Mouse (Mus musculus): ENCODE data around the gene Gm49416.
"Not testable (repeated sequence)": the region's sequence is repeated elsewhere in the genome, so short reads cannot be mapped to it uniquely, and the experiment has no call there.

The Gm49416 gene

DNA sequence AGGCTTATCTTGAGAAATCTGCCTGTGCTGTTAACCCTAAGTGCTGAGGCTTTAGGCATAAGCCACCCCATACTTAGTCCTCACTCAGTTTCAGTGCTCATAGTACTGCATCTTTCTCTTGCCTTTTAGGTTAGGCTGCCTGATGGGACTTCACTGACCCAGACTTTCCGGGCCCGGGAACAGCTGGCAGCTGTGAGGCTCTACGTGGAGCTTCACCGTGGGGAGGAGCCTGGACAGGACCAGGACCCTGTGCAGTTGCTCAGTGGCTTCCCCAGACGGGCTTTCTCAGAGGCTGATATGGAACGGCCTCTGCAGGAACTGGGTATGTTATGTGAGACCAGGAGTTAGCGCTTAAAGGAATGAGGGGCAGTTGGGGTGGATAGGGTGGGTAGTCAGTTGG, 13.7 kb upstream of the Gm49416 start:
- no peak for DNase-seq (ENCODE audit: low spot score)

GRCm38 (mm10) chr19:8880311-8881033, 8.3 kb upstream of the Gm49416 start, which contains the start of gene Uqcc3:
Gene Uqcc3 (minus strand): TSS chr19:8880923.
- peak; percentile 82 for DNase-seq (ENCODE audit: low spot score)

DNA sequence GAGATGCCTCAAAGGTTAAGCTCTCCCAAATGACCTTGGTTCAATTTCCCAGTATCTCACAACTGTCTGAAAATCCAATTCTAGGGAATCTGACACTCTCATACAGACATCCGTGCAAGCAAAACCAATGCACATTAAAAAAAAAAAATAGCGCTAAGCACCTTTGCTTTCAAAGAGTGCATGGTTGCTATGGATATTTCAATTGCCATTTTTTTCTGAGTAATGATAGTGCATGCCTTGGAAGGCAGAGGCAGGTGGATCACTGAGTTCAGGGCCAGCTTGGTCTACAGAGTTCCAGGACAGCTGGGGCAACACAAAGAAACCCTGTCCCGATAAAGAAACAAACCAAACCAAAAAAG, 7.7 kb upstream of the Gm49416 start:
- DNase-seq (ENCODE audit: low spot score) = no peak

- no peak for DNase-seq (ENCODE audit: low spot score)
These were observed 5.1 kb upstream of the Gm49416 start, which contains the start of the genes Lbhd1 and Gm49403 for GRCm38 (mm10) chr19:8883616-8884015. Gene Lbhd1 (plus strand): TSS chr19:8883732. Gene Gm49403 (plus strand): TSS chr19:8883930.

- no peak for DNase-seq (ENCODE audit: low spot score)
These were observed 1.7 kb upstream of the Gm49416 start for GRCm38 (mm10) chr19:8886916-8887584.

GRCm38 (mm10) chr19:8887585-8888463, 902 bp upstream of the Gm49416 start:
- DNase-seq (ENCODE audit: low spot score) = no peak

DNA sequence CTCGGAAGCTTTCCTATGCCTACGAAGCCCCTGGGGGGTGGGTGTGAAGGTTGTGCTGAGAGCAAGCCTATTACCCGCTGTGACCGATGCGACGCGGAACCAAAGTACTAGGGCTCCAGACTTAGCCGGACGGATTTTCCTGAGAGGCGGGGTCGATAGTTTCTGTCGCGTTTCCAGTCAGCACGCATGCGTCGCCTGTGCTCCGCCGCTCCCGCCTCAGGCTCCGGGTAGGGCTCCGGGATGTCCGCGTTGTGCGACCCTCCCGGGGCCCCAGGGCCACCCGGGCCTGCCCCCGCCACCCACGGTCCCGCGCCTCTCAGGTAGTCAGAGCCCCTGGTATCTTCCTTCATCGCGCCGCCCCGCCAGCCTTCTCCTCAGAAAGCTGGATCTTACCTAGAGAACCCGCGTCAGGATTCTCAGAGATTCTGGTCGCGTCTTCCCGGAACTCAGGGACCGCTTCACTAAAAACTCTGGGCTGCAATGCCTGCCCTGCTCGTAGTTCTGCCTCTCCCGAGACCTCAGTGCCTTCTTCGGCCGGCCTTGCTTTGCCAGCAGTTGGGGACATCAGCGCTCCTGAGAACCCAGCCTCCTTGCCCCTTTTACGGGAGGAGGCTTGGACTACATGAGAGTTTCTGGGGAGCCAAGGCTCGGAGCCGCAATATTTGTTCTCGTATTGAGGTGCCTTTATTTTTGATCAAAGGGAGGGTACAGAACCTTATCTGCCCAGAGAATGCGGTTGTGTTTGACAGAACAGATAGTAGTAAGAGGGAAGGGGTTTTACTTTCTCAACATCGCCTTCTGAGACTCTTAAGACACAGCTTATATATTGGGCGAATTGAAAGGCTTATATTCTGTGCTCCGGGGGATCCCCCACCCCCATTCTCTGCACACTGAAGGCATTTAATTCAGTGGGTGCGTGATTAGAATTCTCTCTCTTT, 4.4 kb downstream of the Gm49416 start, which contains the start of gene Ints5:
Gene Ints5 (plus strand): TSS at position 177 of the 938 bp plus-strand sequence.
- DNase-seq (ENCODE audit: low spot score) = peak; percentile 85

DNA sequence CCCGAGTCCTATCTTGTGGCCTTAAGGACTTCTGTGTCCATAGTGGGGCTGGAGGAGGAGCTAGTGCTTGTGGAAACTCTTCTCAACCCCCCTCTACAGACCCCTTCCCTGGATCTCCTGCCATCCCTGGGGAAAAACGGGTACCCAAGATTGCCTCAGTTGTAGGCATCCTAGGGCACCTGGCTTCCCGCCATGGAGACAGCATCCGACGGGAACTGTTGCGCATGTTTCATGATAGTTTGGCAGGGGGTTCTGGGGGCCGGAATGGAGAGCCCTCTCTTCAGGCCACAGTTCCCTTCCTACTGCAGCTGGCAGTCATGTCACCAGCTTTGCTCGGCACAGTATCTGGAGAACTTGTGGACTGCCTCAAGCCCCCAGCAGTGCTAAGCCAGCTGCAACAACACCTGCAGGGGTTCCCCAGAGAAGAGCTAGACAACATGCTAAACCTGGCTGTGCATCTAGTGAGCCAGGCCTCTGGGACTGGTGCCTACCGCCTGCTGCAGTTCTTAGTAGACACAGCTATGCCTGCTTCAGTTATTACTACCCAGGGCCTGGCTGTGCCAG, 6.8 kb downstream of the Gm49416 start:
- no peak for DNase-seq (ENCODE audit: low spot score)

DNA sequence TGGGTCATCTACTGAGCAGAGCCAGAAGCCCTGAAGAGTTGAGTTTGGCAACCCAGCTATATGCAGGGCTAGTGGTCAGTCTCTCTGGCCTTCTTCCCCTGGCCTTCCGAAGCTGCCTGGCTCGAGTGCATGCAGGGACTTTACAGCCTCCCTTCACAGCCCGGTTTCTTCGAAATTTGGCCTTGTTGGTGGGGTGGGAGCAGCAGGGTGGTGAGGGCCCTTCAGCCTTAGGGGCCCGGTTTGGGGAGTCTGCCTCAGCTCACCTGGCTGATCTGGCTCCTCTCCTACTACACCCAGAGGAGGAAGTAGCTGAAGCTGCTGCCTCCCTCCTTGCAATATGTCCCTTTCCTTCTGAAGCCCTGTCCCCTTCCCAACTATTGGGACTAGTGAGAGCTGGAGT, 7.5 kb downstream of the Gm49416 start:
- DNase-seq (ENCODE audit: low spot score) = not testable (repeated sequence)

DNA sequence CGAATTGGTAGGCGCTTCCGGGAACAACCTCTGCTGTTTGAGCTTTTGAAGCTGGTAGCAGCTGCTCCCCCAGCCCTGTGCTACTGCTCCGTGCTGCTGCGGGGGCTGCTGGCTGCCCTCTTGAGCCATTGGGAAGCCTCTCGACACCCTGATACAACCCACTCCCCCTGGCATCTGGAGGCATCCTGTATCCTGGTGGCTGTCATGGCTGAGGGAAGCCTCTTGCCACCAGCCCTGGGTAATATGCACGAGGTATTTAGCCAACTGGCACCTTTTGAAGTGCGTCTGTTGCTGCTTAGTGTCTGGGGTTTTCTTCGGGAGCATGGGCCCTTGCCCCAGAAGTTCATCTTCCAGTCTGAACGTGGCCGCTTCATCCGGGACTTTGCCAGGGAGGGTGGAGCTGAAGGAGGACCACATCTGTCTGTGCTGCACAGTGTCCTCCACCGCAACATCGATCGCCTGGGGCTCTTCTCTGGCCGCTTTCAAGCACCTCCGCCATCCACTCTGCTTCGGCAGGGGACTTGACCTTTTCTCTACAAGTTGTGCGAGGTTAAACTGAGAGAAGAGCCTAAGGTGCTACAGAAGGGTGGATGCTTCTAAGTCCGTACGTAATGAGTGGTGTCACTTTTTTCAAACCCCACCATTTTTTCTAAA, 8.6 kb downstream of the Gm49416 start:
- DNase-seq (ENCODE audit: low spot score) = peak; percentile 62

- peak; percentile 94 for DNase-seq (ENCODE audit: low spot score)
These were observed 9.3 kb downstream of the Gm49416 start, which contains the start of gene Ganab for GRCm38 (mm10) chr19:8897865-8898495. Gene Ganab (plus strand): TSS chr19:8898071.

DNA sequence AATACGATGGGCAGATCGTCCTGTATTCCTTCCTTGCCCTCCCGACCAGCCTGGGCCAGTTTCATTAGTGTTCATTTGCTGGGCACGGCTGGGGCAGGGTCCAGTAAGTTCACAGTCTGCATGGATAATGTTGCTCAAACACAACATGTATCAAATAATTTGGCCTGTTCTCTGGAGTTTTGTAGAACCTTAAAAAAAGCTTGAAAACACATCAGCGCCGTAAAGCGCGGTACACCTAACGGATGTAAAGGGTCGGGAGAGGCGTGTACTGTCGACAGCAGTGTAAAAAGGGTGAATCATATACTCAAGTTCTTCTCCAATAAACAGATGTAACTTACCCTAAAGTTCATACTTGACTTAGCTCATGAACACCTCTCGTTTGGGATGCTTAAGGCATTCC, 9.8 kb downstream of the Gm49416 start:
- no peak for DNase-seq (ENCODE audit: low spot score)

- DNase-seq (ENCODE audit: low spot score) = no peak
These were observed 10.4 kb downstream of the Gm49416 start for GRCm38 (mm10) chr19:8899079-8899478.

DNA sequence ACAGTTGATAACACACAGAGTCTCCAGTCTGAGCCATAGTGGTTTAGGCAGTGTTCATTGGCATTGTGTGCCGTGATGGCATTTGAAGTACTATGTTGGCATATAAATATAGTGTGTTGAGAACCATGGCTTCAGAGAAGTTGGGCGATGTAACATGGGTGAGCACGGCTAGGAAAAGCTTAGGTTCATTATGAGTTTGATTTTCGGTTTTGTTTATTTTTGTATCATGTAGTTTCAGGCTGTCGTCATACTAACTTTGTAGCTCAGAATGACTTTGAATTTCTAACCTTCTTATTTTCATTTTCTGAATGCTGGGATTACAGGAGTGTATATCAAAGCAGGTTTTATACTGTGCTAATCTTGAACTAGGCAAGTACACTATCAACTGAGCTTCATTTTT, 14.7 kb downstream of the Gm49416 start:
- DNase-seq (ENCODE audit: low spot score) = no peak

GRCm38 (mm10) chr19:8908531-8908930, 19.8 kb downstream of the Gm49416 start:
- no peak for DNase-seq (ENCODE audit: low spot score)

DNA sequence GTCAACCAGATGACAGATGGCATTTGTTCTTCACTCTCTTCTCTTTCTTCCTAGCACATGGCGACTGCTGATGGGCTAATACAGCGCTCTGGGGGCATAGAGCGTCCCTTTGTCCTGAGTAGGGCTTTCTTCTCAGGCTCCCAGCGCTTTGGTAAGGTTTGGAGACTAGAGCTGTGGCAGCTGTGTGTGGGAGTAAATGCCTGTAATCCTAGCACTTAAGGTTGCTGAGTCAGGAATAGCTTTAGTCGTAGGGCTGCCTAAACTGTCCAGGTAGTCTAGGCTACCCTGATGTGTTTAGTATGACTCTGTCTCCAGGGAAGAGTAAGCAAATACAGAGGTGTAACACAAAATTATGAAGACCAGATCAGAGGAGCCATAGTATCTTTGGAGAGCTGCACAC, 23.1 kb downstream of the Gm49416 start:
- no peak for DNase-seq (ENCODE audit: low spot score)

DNA sequence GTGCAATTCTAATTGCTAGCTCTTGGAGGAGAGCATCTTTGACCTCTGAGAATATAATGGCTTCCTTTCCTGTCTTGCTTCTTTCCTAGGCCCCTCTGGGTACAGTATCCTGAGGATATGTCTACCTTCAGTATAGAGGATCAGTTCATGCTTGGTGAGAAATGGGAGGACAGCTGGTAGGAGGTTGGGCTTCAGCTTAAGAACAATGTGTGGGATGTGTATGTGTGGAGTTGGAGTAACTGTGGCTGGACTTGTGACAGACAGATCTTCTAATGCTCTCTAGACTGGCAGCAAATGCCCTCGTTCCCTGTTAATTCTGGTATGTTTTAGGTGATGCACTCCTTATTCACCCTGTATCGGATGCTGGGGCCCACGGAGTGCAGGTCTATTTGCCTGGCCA, 25.5 kb downstream of the Gm49416 start:
- no peak for DNase-seq (ENCODE audit: low spot score)

GRCm38 (mm10) chr19:8919000-8919399, 30.3 kb downstream of the Gm49416 start:
- DNase-seq (ENCODE audit: low spot score) = no peak

DNA sequence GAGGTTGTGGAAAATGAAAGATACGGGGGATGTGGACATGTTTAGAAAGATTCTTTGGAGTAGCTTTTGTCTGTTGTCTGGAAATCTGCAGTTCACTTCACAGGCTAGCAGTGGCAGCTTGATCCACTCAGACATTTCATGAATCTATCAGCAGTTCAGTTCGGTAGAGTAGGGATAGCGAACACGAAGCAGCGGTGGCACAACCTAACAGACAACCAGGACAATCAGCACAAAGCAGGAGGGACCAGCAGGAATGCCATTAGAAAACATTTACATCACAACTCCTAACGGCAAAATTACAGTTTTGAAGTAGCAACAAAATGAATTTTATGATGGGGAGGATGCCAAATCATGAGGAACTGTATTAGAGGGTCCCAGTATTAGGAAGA, 31.0 kb downstream of the Gm49416 start:
- no peak for DNase-seq (ENCODE audit: low spot score)

All from MN1 (cell line).